Mouse (Mus musculus): ENCODE measurements at regions not wholly inside any gene's neighbourhood (a gene's known extent, or its start where the extent isn't known, plus 50 kb on each side); places are given as distances from the start of the nearest gene placed in this dataset.

GRCm38 (mm10) chr13:99095006-99095405, 89.6 kb upstream of the Zfp366 start:
- TF ChIP-seq CTCF (IDR thresholded peaks at IDR 0.05): no peak
- TF ChIP-seq EP300 (IDR thresholded peaks at IDR 0.05): no peak

All from lung, postnatal 0 days (tissue).